20 mouse cellular contexts compared by ENCODE assay signal in genomic region chr14:102917929-102918328, GRCm38 (mm10).
"Had no signal": no experiment of that assay in that cellular context is flagged by ENCODE, and none has a peak within 500 bp of the region (broad histone marks: within the 10 kb centered on the region; RNA-seq: fewer than 3 reads in every experiment).

No protein-coding gene starts in this region.

- H3K4me2 ChIP-seq: kidney, embryonic 15.5 days; liver, embryonic 13.5 days; midbrain, embryonic 13.5 days had no signal

- H3K4me1 ChIP-seq: kidney, embryonic 15.5 days; liver, embryonic 13.5 days; midbrain, embryonic 10.5 days; midbrain, embryonic 13.5 days had no signal

- DNase-seq: kidney, postnatal 10 days; kidney, postnatal 36 days; layer of hippocampus, postnatal 36 days; liver, embryonic 13.5 days; lung, adult 2 months; lung, postnatal 14 days; lung, postnatal 4 days; right cerebral cortex, adult 18-20 months; right cerebral cortex, postnatal 14 days; right cerebral cortex, postnatal 4 days; thymus, adult 2 months; thymus, postnatal 14 days; thymus, postnatal 4 days had no signal

- H3K27ac ChIP-seq: kidney, embryonic 15.5 days; left cerebral cortex, adult 2 months; liver, embryonic 13.5 days; midbrain, embryonic 10.5 days; midbrain, embryonic 13.5 days; stomach, postnatal 0 days had no signal

- H3K36me3 ChIP-seq: kidney, embryonic 15.5 days; liver, embryonic 13.5 days; midbrain, embryonic 10.5 days; midbrain, embryonic 13.5 days had no signal

- H3K4me3 ChIP-seq: kidney, embryonic 15.5 days; left cerebral cortex, adult 2 months; liver, embryonic 13.5 days; midbrain, embryonic 10.5 days; midbrain, embryonic 13.5 days; myocyte had no signal

- ATAC-seq: midbrain, embryonic 13.5 days; midbrain, embryonic 16.5 days had no signal

- H3K9me3 ChIP-seq: kidney, embryonic 15.5 days; liver, embryonic 13.5 days; midbrain, embryonic 10.5 days; midbrain, embryonic 13.5 days had no signal

- H3K9ac ChIP-seq: kidney, embryonic 15.5 days; liver, embryonic 13.5 days; midbrain, embryonic 13.5 days had no signal

- H3K27me3 ChIP-seq: kidney, embryonic 15.5 days; liver, embryonic 13.5 days; midbrain, embryonic 13.5 days had no signal
